Mouse (Mus musculus) heart, embryonic 12.5 days (tissue): Measurements from ENCODE around the gene Snrnp35. TPM values are rescaled to one million over a fixed set of nuclear protein-coding genes. Genes with fewer than 3 reads are reported as not detected.

Experiments
- ATAC-seq: fragments of 200-750 bp; cut with Nextera tagmentation; 2 replicates; pipeline ENCODE4 v1.8.0; 2017; ENCODE audit warnings: moderate TSS enrichment, moderate library complexity; ENCODE audit not compliant: insufficient number of reproducible peaks, low FRiP score
- H3K27ac ChIP-seq: fragments of 300-500 bp; sonication (generic); 2 replicates; pipeline ENCODE4 v1.5.1; 2016; ENCODE audit warnings: mild to moderate bottlenecking, moderate library complexity; ENCODE audit not compliant: poor library complexity, severe bottlenecking
- H3K27me3 ChIP-seq: fragments of 300-500 bp; sonication (generic); replicated peaks from 2 replicates; pipeline ENCODE4 v1.6.1; 2016; ENCODE audit warnings: mild to moderate bottlenecking, moderate library complexity
- H3K36me3 ChIP-seq: fragments of 300-500 bp; sonication (generic); 2 replicates; pipeline ENCODE4 v1.6.1; 2016; ENCODE audit warnings: mild to moderate bottlenecking, moderate library complexity
- H3K4me1 ChIP-seq: fragments of 300-500 bp; sonication (generic); replicated peaks from 2 replicates; pipeline ENCODE4 v1.6.1; 2016; ENCODE audit warnings: mild to moderate bottlenecking
- H3K4me2 ChIP-seq: fragments of 300-500 bp; sonication (generic); 2 replicates; pipeline ENCODE4 v1.6.1; 2016; ENCODE audit warnings: mild to moderate bottlenecking, moderate library complexity
- H3K4me3 ChIP-seq: fragments of 300-500 bp; sonication (generic); 2 replicates; pipeline ENCODE4 v1.5.1; 2016; ENCODE audit warnings: mild to moderate bottlenecking
- H3K9ac ChIP-seq: fragments of 300-500 bp; sonication (generic); 2 replicates; pipeline ENCODE4 v1.6.1; 2016; ENCODE audit warnings: mild to moderate bottlenecking, moderate library complexity
- H3K9me3 ChIP-seq: fragments of 300-500 bp; sonication (generic); replicated peaks from 2 replicates; pipeline ENCODE4 v1.6.1; 2016; ENCODE audit warnings: mild to moderate bottlenecking, moderate library complexity
- WGBS: fragments of 180-500 bp; shearing (Covaris S2); methylation state at CpG from one replicate; pipeline ENCODE4 v1.1.7; 2016; 5-methylcytosine and 5-hydroxymethylcytosine counted together
- polyA plus RNA-seq: library from polyadenylated mRNA; unstranded; fragments of >200 nt; fragmentation: Nextera tagmentation; extraction: Ambion mirVana; gene quantifications from 2 replicates; pipeline ENCODE4 v1.2.1, GENCODE M21; 2016

Snrnp35 gene
- polyA plus RNA-seq, 1 experiment from 2014 or later, result 24.0 TPM

- no peak for ATAC-seq
- Histone ChIP-seq H3K4me2 (no peak overlapping the region), H3K4me1 (no peaks in the 10 kb centered on the region), H3K27ac (no peak overlapping the region), H3K9me3 (no peaks in the 10 kb centered on the region), H3K4me3 (no peak overlapping the region), H3K9ac (no peak overlapping the region), H3K27me3 (no peaks in the 10 kb centered on the region), H3K36me3 (peaks cover 72% of the 10 kb centered on the region)
Observed at GRCm38 (mm10) chr5:124464905-124465304, 18.0 kb upstream of the Snrnp35 start.

GRCm38 (mm10) chr5:124467766-124468165 is 15.2 kb upstream of the Snrnp35 start:
- Histone ChIP-seq H3K36me3 (peaks cover 46% of the 10 kb centered on the region), H3K4me3 (no peak overlapping the region), H3K9me3 (no peaks in the 10 kb centered on the region), H3K27me3 (no peaks in the 10 kb centered on the region), H3K4me1 (no peaks in the 10 kb centered on the region), H3K4me2 (no peak overlapping the region), H3K9ac (no peak overlapping the region), H3K27ac (no peak overlapping the region)
- ATAC-seq, result no peak
- WGBS, result 81% methylated on average over 1 of the region's 1 CpGs

GRCm38 (mm10) chr5:124468365-124468764 is 14.6 kb upstream of the Snrnp35 start:
- H3K27ac ChIP-seq, result no peak overlapping the region
- H3K9me3 ChIP-seq, result no peaks in the 10 kb centered on the region
- H3K4me2 ChIP-seq, result no peak overlapping the region
- H3K4me3 ChIP-seq, result no peak overlapping the region
- no peak overlapping the region for H3K9ac ChIP-seq
- ATAC-seq, result no peak
- H3K4me1 ChIP-seq, result no peaks in the 10 kb centered on the region
- peaks cover 41% of the 10 kb centered on the region for H3K36me3 ChIP-seq
- 84% methylated on average over 7 of the region's 7 CpGs for WGBS
- no peaks in the 10 kb centered on the region for H3K27me3 ChIP-seq

- Histone ChIP-seq H3K4me2 (no peak overlapping the region), H3K4me1 (no peaks in the 10 kb centered on the region), H3K9me3 (no peaks in the 10 kb centered on the region), H3K4me3 (no peak overlapping the region), H3K9ac (no peak overlapping the region), H3K27me3 (no peaks in the 10 kb centered on the region), H3K36me3 (peaks cover 40% of the 10 kb centered on the region), H3K27ac (no peak overlapping the region)
- ATAC-seq, result no peak
- WGBS, result 88% methylated on average over 6 of the region's 6 CpGs
Observed at GRCm38 (mm10) chr5:124469486-124469885, 13.4 kb upstream of the Snrnp35 start.

- Histone ChIP-seq H3K4me2 (no peak overlapping the region), H3K9me3 (no peaks in the 10 kb centered on the region), H3K4me3 (no peak overlapping the region), H3K27ac (no peak overlapping the region), H3K4me1 (peaks cover 6% of the 10 kb centered on the region; the same call in 1 of the 2 replicates), H3K36me3 (peaks cover 37% of the 10 kb centered on the region), H3K9ac (no peak overlapping the region), H3K27me3 (no peaks in the 10 kb centered on the region)
- no peak for ATAC-seq
- 86% methylated on average over 6 of the region's 6 CpGs for WGBS
Observed at GRCm38 (mm10) chr5:124470591-124471171, 12.3 kb upstream of the Snrnp35 start.

- peak overlapping the region; percentile 77 for H3K27ac ChIP-seq
- peak overlapping the region; percentile 84 for H3K4me2 ChIP-seq
- peaks cover 5% of the 10 kb centered on the region; the same call in 1 of the 2 replicates for H3K36me3 ChIP-seq
- no peak overlapping the region for H3K4me3 ChIP-seq
- H3K27me3 ChIP-seq, result no peaks in the 10 kb centered on the region
- H3K9ac ChIP-seq, result no peak overlapping the region
- 56% methylated on average over 1 of the region's 1 CpGs for WGBS
- H3K4me1 ChIP-seq, result peaks cover 26% of the 10 kb centered on the region; the same call in 1 of the 2 replicates
- ATAC-seq, result no peak
- no peaks in the 10 kb centered on the region for H3K9me3 ChIP-seq
Observed at GRCm38 (mm10) chr5:124478873-124479204, 4.1 kb upstream of the Snrnp35 start.

- H3K4me3 ChIP-seq, result no peak overlapping the region
- no peaks in the 10 kb centered on the region for H3K27me3 ChIP-seq
- H3K4me2 ChIP-seq, result no peak overlapping the region
- H3K9me3 ChIP-seq, result no peaks in the 10 kb centered on the region
- H3K36me3 ChIP-seq, result no peaks in the 10 kb centered on the region
- 44% methylated on average over 4 of the region's 4 CpGs for WGBS
- H3K4me1 ChIP-seq, result peaks cover 32% of the 10 kb centered on the region; the same call in 1 of the 2 replicates
- H3K9ac ChIP-seq, result no peak overlapping the region
- H3K27ac ChIP-seq, result no peak overlapping the region
- no peak for ATAC-seq
Observed at GRCm38 (mm10) chr5:124480119-124480518, 2.8 kb upstream of the Snrnp35 start.

GRCm38 (mm10) chr5:124481714-124482113 is 1.2 kb upstream of the Snrnp35 start:
- Histone ChIP-seq H3K4me1 (peaks cover 20% of the 10 kb centered on the region; the same call in 1 of the 2 replicates), H3K4me3 (no peak overlapping the region), H3K9me3 (no peaks in the 10 kb centered on the region), H3K27me3 (no peaks in the 10 kb centered on the region), H3K4me2 (no peak overlapping the region), H3K36me3 (no peaks in the 10 kb centered on the region), H3K9ac (no peak overlapping the region), H3K27ac (no peak overlapping the region)
- ATAC-seq, result no peak
- 84% methylated on average over 4 of the region's 4 CpGs for WGBS

GRCm38 (mm10) chr5:124482436-124482965 is 433 bp upstream of the Snrnp35 start:
- peak overlapping the region; percentile 78 for H3K4me2 ChIP-seq
- ATAC-seq, result no peak
- peaks cover 18% of the 10 kb centered on the region; the same call in 1 of the 2 replicates for H3K4me1 ChIP-seq
- H3K4me3 ChIP-seq, result peak overlapping the region; percentile 64
- peak overlapping the region; percentile 83 for H3K9ac ChIP-seq
- WGBS, result 6% methylated on average over 13 of the region's 13 CpGs
- no peaks in the 10 kb centered on the region for H3K9me3 ChIP-seq
- peak overlapping the region; percentile 98 for H3K27ac ChIP-seq
- no peaks in the 10 kb centered on the region for H3K27me3 ChIP-seq
- H3K36me3 ChIP-seq, result no peaks in the 10 kb centered on the region

- H3K27ac ChIP-seq, result peak overlapping the region; percentile 98
- 7% methylated on average over 15 of the region's 15 CpGs for WGBS
- peak overlapping the region; percentile 74 for H3K4me2 ChIP-seq
- ATAC-seq, result peak; percentile 24; the same call in 1 of the 2 replicates
- H3K4me1 ChIP-seq, result peaks cover 14% of the 10 kb centered on the region; the same call in 1 of the 2 replicates
- H3K27me3 ChIP-seq, result no peaks in the 10 kb centered on the region
- H3K4me3 ChIP-seq, result peak overlapping the region; percentile 64
- H3K36me3 ChIP-seq, result no peaks in the 10 kb centered on the region
- H3K9ac ChIP-seq, result peak overlapping the region; percentile 83
- no peaks in the 10 kb centered on the region for H3K9me3 ChIP-seq
Observed at GRCm38 (mm10) chr5:124483655-124484396, 892 bp downstream of the Snrnp35 start.

GRCm38 (mm10) chr5:124485654-124486053 is 2.7 kb downstream of the Snrnp35 start:
- Histone ChIP-seq H3K4me1 (peaks cover 11% of the 10 kb centered on the region; the same call in 1 of the 2 replicates), H3K36me3 (peaks cover 10% of the 10 kb centered on the region), H3K9ac (no peak overlapping the region), H3K27me3 (no peaks in the 10 kb centered on the region), H3K4me3 (no peak overlapping the region), H3K9me3 (no peaks in the 10 kb centered on the region), H3K27ac (no peak overlapping the region), H3K4me2 (no peak overlapping the region)
- ATAC-seq, result no peak
- WGBS, result 93% methylated on average over 5 of the region's 5 CpGs
